Mouse (Mus musculus) liver, embryonic 14.5 days (tissue): ENCODE measurements around the gene Cdh7. TPM values are rescaled to one million over a fixed set of nuclear protein-coding genes. Genes with fewer than 3 reads are reported as not detected.

ENCODE experiments used
- ATAC-seq: fragments of 200-750 bp; cut with Nextera tagmentation; 2 replicates; pipeline ENCODE4 v1.8.0; 2017; ENCODE audit warnings: moderate number of reproducible peaks, mild to moderate bottlenecking, moderate library complexity; ENCODE audit not compliant: insufficient read depth
- DNase-seq, 3 experiments: peaks; one replicate each; pipeline ENCODE4 v3.0.0-alpha.2; 2012 to 2013; ENCODE audit warnings: low read depth in 3 of 3, low spot score in 3 of 3
- H3K27ac ChIP-seq: fragments of 300-500 bp; sonication (generic); 2 replicates; pipeline ENCODE4 v1.5.1; 2014; ENCODE audit warnings: moderate library complexity, mild to moderate bottlenecking, control low read depth, inconsistent platforms
- H3K27me3 ChIP-seq: fragments of 300-500 bp; sonication (generic); 2 replicates; pipeline ENCODE4 v1.6.1; 2014; ENCODE audit warnings: mild to moderate bottlenecking, low read length, moderate library complexity; ENCODE audit not compliant: control insufficient read depth, insufficient read depth
- H3K36me3 ChIP-seq: fragments of 300-500 bp; sonication (generic); replicated peaks from 2 replicates; pipeline ENCODE4 v1.6.1; 2014; ENCODE audit warnings: low read depth; ENCODE audit not compliant: control insufficient read depth, insufficient read depth
- H3K4me1 ChIP-seq, 2 experiments: fragments of 200-500 bp in 1 of 2; fragments of 300-500 bp in 1 of 2; sonication (generic) in 1 of 2; replicated peaks; 2 replicates each; pipeline ENCODE4 v1.6.1; 2012 to 2014; ENCODE audit warnings: antibody characterized with exemption in 1 of 2, inconsistent platforms in 1 of 2, low read length in 1 of 2; ENCODE audit not compliant: control insufficient read depth in 2 of 2, insufficient read depth in 2 of 2
- H3K4me2 ChIP-seq: fragments of 300-500 bp; sonication (generic); 2 replicates; pipeline ENCODE4 v1.6.1; 2014; ENCODE audit warnings: low read depth, mild to moderate bottlenecking, control low read depth, moderate library complexity
- H3K4me3 ChIP-seq, 2 experiments: fragments of 200-500 bp in 1 of 2; fragments of 300-500 bp in 1 of 2; sonication (generic) in 1 of 2; 2 replicates each; pipeline ENCODE4 v1.5.1; 2012 to 2014; ENCODE audit warnings: low read depth in 2 of 2, low read length in 2 of 2, mild to moderate bottlenecking in 2 of 2, control low read depth in 1 of 2, inconsistent platforms in 1 of 2, moderate library complexity in 1 of 2; ENCODE audit not compliant: insufficient read depth in 1 of 2
- H3K9ac ChIP-seq: fragments of 300-500 bp; sonication (generic); replicated peaks from 2 replicates; pipeline ENCODE4 v1.6.1; 2014; ENCODE audit warnings: mild to moderate bottlenecking, control low read depth, moderate library complexity
- H3K9me3 ChIP-seq: fragments of 300-500 bp; sonication (generic); 2 replicates; pipeline ENCODE4 v1.6.1; 2016; ENCODE audit warnings: low read length, mixed read lengths; ENCODE audit not compliant: control insufficient read depth
- CTCF ChIP-seq: IDR thresholded peaks from 2 replicates; pipeline ENCODE4 v1.5.1; 2016; ENCODE audit warnings: antibody characterized with exemption, low read depth, control low read depth
- EP300 ChIP-seq: IDR thresholded peaks from 2 replicates; pipeline ENCODE4 v1.6.1; 2016; ENCODE audit warnings: antibody characterized with exemption, low read depth
- WGBS: fragments of 180-500 bp; shearing (Covaris S2); extraction: QIAGEN DNeasy Blood & Tissue Kit; methylation state at CpG from one replicate; pipeline ENCODE4 v1.1.7; 2014; ENCODE audit not compliant: insufficient replicate concordance; 5-methylcytosine and 5-hydroxymethylcytosine counted together
- polyA plus RNA-seq, 2 experiments: library from polyadenylated mRNA; depleted of rRNA in 1 of 2; stranded (reverse) in 1 of 2; unstranded in 1 of 2; fragments of >200 nt; fragmentation: Nextera tagmentation in 1 of 2; extraction: Ambion mirVana in 1 of 2; gene quantifications; 2 replicates each; pipeline versions ENCODE4 v1.2.1 to v1.2.3; 2012 to 2014

Cdh7 gene
- polyA plus RNA-seq, 2 experiments, result 0.02 TPM; not detected in 1

DNA sequence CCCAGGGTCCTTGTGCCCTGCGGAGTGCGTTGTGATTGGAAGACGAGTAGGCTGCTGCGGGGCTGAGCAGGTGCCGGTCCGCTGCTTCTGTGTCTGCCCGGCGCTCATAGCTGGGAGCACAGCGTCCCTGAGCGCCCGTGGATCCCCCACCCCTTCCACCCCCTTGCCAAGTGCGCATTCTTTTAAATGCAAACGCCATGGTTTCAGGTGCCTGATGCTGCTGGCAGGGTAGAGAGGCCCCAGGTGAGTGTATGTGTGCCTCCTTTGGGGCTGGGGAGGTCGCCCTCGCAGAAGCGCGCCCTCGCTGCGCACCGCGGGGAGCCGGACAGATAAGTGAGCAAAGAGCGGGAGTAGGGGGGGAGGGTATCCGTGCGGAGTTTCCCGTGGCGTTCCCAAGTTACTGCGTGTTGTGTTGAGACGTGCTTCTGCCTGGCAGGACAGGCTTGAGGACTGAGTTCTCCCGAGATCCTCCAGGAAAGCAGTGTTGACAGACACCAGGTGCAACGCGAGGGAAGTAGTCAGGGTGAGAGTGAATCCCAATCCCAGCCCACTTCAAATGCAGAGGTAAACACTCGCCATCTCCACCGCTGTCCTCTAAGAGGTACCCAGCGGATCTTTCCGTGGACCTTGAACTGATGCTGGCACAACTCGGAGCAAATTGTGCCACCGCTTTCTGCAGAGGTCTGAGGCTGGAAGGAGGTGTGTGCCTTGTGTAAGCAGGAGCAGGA, 742 bp downstream of the Cdh7 start:
- Histone ChIP-seq H3K4me3 (no peak overlapping the region), H3K4me2 (no peak overlapping the region), H3K9ac (no peak overlapping the region), H3K36me3 (no peaks in the 10 kb centered on the region), H3K9me3 (no peaks in the 10 kb centered on the region), H3K27me3 (no peaks in the 10 kb centered on the region), H3K4me1 (no peaks in the 10 kb centered on the region), H3K27ac (no peak overlapping the region)
- ATAC-seq, result no peak
- DNase-seq, result no peak
- 3% methylated on average over 38 of the region's 38 CpGs for WGBS
- no peak for TF ChIP-seq EP300
- TF ChIP-seq CTCF, result no peak

- no peaks in the 10 kb centered on the region for H3K4me1 ChIP-seq
- H3K9ac ChIP-seq, result no peak overlapping the region
- no peak overlapping the region for H3K4me2 ChIP-seq
- no peaks in the 10 kb centered on the region for H3K9me3 ChIP-seq
- H3K4me3 ChIP-seq, result no peak overlapping the region
- TF ChIP-seq EP300 (no peak), CTCF (no peak)
- H3K36me3 ChIP-seq, result no peaks in the 10 kb centered on the region
- ATAC-seq (no peak), DNase-seq (no peak)
- H3K27ac ChIP-seq, result no peak overlapping the region
- H3K27me3 ChIP-seq, result no peaks in the 10 kb centered on the region
- WGBS, result 19% methylated on average over 6 of the region's 6 CpGs
Measured at GRCm38 (mm10) chr1:109983537-109983912, 1.3 kb downstream of the Cdh7 start.

- no peak for ATAC-seq
- 48% methylated on average over 3 of the region's 3 CpGs for WGBS
Measured at GRCm38 (mm10) chr1:109984776-109985175, 2.5 kb downstream of the Cdh7 start.

GRCm38 (mm10) chr1:109985468-109985867, 3.2 kb downstream of the Cdh7 start:
- no peak overlapping the region for H3K4me2 ChIP-seq
- DNase-seq, result no peak
- no peaks in the 10 kb centered on the region for H3K27me3 ChIP-seq
- no peak overlapping the region for H3K9ac ChIP-seq
- H3K9me3 ChIP-seq, result no peaks in the 10 kb centered on the region
- WGBS, result 9% methylated on average over 1 of the region's 1 CpGs
- H3K36me3 ChIP-seq, result no peaks in the 10 kb centered on the region
- H3K4me1 ChIP-seq, result no peaks in the 10 kb centered on the region
- TF ChIP-seq CTCF (no peak), EP300 (no peak)
- H3K4me3 ChIP-seq, result no peak overlapping the region
- no peak for ATAC-seq
- H3K27ac ChIP-seq, result no peak overlapping the region

More at GRCm38 (mm10) chr1:109984776-109985175, 2.5 kb downstream of the Cdh7 start:
- H3K4me1 ChIP-seq, result no peaks in the 10 kb centered on the region
- no peak overlapping the region for H3K4me2 ChIP-seq
- DNase-seq, result no peak
- no peak overlapping the region for H3K9ac ChIP-seq
- H3K27ac ChIP-seq, result no peak overlapping the region
- H3K9me3 ChIP-seq, result no peaks in the 10 kb centered on the region
- no peaks in the 10 kb centered on the region for H3K27me3 ChIP-seq
- TF ChIP-seq EP300 (no peak), CTCF (no peak)
- H3K36me3 ChIP-seq, result no peaks in the 10 kb centered on the region
- H3K4me3 ChIP-seq, result no peak overlapping the region

- no peaks in the 10 kb centered on the region for H3K27me3 ChIP-seq
- no peaks in the 10 kb centered on the region for H3K4me1 ChIP-seq
- DNase-seq, result no peak
- H3K4me2 ChIP-seq, result no peak overlapping the region
- ATAC-seq, result no peak
- H3K9ac ChIP-seq, result no peak overlapping the region
- no peaks in the 10 kb centered on the region for H3K36me3 ChIP-seq
- TF ChIP-seq EP300 (no peak), CTCF (no peak)
- no peak overlapping the region for H3K27ac ChIP-seq
- no peak overlapping the region for H3K4me3 ChIP-seq
- WGBS, result 37% methylated on average over 2 of the region's 2 CpGs
- no peaks in the 10 kb centered on the region for H3K9me3 ChIP-seq
Measured at GRCm38 (mm10) chr1:109989541-109989940, 7.3 kb downstream of the Cdh7 start.
